Mouse (Mus musculus) 416B (cell line): ENCODE results near the gene Cnn1.

ENCODE experiments used
- DNase-seq: peaks from one replicate; pipeline ENCODE4 v3.0.0; 2011; ENCODE audit warnings: low read depth

The Cnn1 gene

DNA sequence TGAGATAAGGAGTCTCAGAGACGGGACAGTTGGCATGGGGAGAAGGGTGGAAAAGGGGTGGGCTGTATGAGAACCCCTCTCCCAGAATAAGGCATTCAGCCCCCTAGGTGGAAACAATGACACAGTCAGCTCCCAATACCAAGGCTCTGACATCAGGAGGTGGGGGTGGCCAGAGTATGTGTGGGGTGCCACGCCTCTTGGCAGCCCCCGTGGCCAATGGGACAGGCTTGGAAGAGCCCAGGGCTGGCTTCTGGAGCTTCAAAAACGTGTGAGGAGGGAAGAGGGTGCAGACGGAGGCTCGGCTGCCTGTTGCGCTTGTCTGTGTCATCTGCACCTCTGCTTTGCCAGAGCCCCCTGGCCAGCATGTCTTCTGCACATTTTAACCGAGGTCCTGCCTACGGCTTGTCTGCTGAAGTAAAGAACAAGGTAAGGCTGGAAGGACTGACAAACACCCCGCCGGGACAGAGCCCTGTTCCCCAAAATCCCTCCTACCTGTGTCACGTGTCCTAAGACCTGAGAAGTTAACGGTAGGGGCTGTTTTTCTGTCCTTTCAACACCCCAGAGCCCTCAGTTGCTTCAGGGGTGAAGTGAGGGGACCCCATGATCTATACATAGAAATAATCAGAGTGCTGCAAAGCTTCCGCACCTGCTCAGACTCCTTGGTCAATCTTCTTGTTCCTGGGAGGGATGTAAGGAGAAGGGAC is at the start of gene Cnn1:
Gene Cnn1 (plus strand): TSS at position 224 of the 704 bp plus-strand sequence.
- DNase-seq: no peak

DNA sequence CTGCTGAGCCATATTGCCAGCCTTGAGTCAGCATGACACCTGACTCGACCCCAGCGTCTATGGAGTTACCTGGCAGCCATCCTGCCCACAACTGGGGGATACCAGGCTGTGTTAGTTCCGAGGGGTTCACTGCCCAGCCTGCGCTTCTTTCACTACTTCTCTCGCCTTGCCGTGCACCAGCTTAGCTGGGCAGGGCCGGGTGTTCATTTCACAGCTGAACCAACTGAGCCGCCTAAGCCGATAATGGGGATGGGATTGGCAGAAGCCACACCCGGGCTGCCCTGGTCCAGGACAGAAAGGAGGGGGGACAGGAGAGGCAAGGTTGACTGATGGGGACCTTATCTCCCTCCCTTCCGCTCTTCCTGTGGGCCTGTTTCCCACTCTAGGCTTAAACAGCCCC is 49.7 kb upstream of the Cnn1 start:
- no peak for DNase-seq

DNA sequence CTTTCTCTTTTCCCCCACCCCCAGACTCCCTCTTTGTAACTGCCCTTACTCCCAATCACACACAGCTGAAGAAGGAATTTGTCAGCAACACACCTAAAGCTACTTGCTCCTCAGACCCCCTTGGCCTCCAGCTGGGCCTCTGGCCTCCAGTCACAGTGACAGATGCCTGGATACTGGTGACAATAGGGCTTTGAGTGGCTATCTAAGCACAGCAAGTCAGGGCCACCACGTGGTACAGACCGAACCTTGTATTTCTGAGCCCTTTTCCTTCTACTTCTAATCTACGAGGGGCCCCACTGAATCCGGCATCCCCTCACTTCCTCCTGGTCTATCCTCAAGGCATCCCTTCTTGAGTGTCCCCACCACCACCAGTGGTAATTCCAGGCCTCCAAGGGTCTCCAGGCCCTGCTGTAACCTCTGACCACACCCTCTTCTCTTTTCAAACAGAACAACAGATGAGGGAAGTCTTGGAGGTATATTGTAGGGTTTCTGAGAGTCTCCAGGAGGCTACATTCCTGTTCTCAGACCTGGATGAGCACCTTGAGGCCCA is 49.2 kb upstream of the Cnn1 start:
- no peak for DNase-seq

DNA sequence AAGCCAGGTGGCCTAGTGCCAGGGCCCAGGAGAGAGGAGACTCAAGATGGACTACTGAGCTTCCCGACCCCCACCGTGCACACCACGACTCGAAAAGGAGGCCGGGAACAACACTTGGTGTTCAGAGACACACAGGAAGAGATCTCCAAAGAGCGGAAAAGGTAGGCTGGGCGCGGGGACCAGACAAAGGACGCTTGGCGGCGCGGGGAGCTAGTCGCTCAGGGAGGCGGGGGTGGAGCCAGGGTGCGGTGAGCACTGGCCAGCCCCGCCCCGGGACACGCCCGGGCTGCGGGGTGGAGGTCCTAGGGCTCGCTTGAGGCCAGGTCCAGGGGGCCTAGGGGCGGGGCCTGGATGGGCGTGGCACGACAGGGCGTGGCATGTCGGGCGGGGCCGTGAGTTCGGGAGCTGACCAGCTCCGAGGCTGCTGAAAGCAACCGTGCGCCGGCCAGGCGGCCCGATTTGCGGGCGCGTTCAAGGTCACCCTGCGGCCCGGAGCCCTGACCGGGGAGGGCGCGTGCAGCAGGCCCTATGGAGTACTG is 48.6 kb upstream of the Cnn1 start:
- DNase-seq: no peak

DNA sequence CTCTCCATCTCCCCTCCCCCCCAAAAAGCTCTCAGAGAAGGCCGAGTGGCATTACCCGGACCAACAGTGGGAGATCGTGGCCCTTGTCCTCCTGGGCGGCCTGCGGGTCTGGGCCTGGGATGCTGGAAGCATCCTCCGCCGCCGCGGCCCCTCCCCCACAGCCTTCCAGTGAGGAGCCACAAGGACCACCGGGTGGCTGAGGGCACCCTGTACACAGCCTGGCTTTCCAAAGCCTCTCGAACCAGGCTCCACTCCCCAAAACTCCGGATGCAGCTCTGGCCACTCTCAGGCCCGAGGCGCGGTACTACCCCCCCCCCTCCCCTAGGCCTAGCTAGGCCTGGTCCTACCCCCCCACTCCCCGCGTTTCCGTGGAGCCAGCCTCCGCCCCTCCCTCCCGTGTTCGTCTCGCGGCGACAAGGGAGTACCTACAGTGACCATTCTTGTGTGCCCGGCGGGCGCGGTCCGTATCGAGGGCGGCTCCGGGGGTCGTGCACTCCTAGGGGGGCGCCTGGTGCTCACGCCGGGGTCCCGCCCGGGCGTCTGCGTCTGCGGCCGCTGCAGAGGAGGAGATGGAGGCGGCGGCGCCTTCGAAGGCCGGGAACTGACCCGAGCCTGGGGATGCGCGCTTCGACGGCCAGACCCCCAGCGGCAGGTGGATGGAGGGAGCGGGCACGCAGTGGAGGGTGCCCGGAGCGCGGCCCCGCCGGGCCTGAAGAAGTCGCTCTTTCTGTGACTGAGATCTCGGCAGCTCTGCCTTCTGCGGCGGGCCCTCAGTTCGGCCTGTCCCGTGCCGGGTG is 47.7 kb upstream of the Cnn1 start:
- no peak for DNase-seq

DNA sequence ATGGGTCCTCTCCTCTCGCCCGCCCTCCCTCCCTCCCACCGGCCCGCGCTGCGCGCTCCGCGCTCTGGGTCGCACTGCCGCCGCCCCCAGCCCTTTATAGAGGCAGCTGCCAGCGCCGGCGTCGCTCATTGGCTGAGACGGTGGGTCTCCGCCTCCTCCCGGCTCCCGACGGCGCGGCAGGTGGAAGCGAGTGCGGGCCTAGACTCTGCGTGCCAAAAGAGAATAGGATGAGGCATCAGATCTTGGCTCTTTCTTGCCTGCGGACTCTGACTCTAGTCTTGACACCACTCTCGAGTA is 47.1 kb upstream of the Cnn1 start, which contains the start of gene Elavl3:
Gene Elavl3 (minus strand): TSS at position 66 of the 297 bp plus-strand sequence.
- DNase-seq: no peak

DNA sequence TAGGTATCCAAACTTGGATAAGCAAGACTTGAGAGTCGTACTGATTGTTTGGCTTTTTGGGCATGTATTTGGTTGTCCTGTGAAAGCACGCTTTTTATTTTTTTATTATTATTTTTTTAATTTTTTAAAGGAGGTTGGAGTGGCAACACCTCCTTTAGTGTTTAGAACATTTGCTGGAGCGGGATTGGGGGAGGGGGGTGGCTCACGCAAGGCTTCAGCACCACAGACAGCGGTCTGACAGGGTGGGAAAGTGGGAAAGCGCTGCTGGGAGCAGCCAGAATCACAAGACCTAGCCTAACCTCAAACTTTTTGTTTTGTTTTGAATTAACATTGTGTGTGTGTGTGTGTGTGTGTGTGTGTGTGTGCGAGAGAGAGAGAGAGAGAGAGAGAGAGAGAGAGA is 45.4 kb upstream of the Cnn1 start:
- DNase-seq: no peak

DNA sequence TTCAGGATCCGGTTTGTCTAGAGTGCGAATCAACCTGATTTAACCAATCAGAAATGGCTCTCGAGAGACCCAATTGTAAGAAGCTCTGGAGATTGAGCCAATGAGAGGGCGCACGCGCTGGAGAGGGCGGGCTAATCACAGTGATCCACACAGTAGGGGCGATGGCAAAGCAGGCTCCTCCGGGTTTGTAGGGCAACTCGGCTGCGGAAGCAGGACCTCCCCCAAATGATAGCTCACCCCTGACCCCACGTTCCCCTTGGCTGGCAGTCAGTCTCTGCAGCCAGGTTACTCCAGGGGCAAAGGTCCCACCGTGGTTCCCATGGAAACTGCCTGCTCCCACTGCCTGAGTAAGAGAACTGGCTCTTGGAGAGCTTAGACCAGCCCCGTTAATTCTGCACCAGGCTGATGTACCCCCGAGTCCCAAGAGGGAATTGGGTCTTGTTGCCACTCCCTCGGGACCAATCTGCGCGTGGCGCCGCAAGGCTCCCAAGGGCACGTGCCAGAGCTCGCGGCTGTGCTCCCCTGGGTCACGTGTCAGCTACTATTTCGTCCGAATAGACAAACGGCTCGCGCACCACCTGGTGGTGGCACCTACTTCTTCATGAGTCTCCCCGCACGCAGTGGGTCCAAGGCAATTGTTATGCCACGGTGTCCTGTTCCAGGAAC is 44.5 kb upstream of the Cnn1 start:
- DNase-seq: no peak

DNA sequence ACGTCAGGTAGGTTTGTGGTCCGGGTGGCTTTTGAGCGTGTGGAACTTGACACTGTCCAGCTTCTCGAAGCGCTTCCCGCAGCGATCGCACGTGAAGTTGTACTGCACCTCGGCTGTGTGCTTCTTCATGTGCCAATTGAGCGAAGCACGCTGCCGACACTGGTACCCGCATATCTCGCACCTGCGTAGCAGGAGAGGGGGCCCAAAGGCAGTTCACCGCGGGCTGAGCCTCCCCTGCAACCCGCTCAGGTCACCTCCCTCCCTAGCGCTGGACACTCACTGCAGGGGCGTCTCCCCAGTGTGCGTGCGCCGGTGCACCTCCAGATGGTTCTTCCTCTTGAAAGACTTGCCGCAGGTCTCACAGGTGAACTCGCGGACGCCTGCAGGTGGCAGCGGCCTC is 43.3 kb upstream of the Cnn1 start:
- no peak for DNase-seq

DNA sequence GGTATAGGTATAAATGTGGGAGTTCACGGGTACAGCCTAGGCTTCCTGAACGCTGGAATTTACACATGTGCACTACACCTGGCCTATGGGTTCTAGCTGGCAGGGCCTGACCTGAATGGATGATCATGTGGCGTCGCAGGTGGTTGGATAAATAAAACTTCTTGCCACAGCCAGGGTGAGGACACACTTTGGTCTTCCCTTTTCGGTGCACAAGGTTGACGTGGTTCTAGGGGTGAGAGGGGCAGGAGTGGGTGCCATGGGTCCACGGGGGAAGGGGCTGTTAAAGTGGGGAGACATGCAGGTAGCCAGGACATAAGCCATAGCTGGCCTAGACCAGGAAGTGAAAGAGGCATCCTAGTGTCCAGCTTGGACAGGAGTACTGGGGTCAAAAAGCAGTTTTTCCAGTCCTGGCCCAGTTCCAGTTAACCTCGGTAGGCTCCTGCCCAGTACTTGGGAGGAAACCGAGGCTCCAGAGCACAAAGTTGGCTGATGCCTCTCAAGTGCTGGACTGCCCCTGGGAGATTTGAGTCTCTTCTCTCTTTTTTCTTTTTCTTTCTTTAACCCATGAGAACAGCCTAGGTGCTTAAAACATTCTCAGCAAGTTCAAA is 42.6 kb upstream of the Cnn1 start:
- DNase-seq: no peak

DNA sequence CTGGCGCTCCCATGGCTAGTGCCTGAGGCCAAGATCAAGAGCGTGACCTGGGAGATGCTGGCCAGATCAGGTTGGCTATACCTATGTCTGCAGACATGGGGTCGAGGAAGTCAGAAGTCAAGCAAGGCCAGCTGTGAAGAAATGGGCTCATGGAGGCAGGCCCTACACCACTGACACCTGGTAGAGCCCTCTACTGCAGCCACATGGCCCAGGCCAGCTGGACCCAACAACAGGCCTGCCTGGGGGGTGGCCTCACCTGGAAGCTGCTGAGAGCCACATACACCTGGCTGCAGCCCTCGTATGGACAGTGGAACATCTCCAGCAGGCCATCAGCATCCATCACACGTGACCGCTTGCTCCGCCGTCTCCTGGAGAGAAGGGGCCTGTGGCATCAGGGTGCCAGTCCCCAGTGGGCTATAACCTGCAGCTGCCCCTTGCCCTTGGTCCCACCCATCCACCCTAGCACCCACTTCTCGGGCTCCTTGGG is 41.9 kb upstream of the Cnn1 start:
- DNase-seq: no peak

DNA sequence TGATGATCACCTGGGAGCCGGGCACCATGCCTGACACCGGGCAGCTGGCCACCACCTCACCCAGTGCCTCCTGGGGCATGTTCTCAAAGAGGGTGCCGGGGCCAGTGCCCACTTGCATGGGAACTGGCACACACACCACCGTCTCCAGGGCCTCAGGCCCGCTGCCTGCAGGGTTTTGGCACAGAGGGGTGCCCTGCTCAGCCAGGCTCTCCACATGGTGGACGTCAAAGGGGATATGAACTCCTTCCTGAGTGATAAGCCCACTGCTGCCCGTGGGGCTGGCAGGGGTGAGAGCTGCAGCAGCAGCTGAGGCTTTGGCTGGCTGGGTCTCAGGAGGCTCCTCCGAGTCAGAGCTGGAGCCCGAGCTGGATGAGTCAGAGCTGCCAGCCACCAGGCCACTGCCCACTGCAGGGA is 41.0 kb upstream of the Cnn1 start:
- DNase-seq: peak; percentile 22

DNA sequence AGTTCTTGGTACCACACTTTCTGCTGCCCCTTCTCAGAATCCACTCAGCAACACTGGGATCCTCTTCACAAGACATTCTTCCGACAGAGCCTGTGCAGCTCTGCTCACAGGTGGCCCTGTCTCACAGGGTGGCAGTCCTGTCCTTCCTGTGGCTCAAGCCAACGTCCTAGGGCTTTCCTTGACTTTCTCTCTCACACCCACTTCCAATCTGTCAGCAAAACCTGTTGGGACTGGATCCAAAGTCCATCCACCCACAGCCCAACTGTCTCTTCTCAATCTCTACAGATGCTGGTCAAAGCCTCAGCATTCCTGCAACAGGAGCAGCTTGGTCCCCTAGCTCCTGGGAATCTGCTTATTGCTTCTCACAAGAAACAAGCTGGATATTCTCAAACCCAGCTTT is 37.7 kb upstream of the Cnn1 start:
- no peak for DNase-seq

DNA sequence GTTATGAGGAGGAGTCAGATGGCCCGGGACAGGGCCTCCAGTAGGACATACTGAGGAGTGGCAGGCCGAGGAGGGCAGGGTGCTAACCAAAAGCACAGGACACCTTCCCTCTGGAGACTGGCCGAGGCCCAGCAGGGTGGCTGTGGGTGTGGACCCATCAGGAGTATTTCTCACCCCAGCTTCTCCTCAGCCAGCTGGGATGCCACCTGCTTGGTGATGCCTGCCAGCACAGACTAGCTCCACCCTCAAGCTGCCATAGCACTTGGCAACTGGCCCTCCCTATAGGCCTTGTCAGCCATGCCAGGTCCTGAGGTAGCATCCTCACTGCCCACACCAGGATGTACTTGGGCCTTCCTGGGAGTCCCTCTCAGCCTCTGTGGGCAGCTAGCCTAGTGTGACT is 34.7 kb upstream of the Cnn1 start:
- DNase-seq: no peak

DNA sequence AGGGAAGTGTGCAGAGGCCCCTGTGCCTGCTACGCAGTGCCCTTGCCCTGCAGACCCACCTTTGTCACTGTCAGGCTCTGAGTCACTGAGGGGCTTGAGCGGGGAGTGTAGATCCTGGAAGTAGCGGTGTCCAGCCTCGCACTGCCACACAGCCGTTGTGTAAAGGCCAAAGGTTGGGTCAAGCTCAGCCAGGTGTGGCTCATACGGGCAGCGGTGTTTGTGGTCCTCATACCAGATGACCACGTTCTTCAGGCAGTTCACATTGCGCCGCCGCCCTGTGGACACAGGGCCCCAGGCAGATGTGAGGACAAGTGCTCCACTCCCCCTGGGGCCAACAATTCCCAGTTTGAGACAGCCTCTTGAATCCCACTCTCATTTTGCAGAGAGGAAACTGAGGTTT is 33.4 kb upstream of the Cnn1 start:
- DNase-seq: no peak

DNA sequence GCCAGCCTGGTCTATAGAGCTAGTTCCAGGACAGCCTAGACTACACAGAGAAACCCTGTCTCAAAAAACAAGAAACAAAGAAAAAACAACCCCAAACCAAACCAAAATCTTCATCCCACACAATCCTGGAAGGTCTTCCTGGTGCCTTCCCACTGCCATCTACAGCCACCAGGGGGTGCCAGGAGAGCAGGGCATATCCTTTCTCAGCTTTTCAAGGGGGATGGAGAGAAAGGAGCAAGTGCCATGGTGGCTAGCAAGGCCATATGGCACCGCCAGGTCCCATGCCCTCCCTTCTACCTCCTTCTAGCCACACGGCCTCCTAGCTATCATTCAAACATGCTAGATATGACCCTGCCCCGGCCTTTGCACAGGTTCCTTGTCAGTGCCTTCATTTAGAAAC is 32.6 kb upstream of the Cnn1 start:
- peak; percentile 64 for DNase-seq

DNA sequence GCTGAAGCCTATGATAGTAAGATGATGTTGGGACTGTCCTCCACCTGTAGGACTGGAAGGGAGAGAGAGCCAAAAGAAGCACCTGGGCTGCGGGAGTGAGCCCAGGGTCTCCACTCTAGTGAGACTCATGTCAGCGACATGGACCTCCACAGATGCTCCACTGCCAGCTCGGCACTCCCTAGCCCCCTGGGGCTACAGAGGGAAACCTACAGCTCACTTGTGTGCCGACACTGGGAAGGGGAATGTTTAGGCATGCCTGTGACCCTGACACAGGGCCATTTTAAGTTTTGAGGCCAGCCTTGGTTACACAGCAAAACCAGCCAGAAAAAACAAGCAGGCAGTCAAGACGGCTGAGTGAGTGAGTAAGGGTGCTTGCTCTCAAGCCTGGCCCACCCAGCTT is 31.8 kb upstream of the Cnn1 start:
- DNase-seq: no peak

DNA sequence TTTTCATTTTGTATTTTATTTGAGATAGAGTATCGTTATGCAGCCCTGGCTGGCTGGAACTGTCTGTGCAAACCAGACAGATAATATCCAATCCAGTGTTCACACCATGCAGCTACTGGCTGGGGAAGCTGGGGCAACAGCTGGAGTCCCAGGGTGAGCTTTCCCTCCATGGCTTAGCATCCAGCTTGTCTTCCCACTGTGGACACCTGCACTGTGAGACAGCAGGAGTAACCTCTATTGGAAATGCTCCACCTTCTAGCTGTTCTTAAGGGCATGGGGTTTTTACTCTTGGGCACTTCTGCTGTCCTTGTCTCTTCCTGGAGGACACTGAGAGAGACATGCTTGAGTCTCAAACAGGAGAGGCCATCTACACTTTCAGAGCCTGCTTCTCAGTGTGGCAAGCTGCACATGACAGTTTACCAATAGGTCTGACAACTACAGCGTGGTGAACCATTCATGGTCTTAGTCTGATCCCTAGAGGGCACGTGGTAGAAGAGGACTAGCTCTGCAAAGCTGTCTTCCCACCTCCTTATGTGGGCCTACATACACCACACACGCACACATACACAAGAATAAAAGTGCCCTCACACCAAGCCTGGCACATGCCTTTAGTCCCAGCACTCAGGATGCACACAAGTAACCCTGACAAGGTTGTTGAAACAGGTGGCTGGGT is 29.0 kb upstream of the Cnn1 start:
- DNase-seq: peak; percentile 40

DNA sequence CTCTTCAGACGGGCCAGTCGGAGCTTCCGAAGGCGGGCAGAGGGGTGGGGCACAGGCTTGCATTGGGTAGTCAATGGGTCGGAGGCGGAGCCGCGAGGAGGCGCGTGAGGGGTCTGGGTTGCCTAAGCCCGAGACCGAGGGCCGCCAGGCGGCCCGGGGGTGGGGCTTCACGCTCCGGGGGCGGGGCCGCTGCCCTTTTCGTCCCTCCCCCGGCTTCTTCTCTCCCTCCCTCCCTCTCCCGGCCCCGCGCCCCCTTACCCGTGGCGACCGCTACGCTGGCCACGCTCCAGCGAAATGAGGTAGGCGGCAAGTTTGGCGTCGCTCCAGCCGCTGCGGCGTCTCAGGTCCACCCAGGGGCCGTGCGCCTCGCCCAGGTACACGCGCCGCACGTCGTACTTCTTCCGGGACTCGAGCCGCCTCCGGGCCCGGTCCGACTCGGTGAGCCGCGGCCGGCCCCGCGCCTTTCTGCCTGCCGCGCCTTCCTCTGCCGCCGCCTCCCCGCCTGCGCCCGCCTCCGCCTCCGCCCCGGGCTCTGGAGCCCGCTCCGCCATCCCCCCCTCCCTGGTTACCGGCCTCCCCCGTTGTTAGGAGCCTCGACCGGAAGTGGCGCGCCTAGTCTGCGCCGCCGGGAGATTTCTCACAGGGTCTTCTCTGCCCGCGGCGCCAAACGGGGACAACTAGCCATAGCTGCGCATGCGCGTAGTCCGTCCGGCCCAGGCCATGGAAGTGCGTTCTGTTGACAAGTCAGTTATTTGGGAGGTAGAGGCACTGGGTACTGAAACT is 28.0 kb upstream of the Cnn1 start, which contains the start of the genes Gm49318 and Zfp653:
Gene Gm49318 (minus strand): TSS at position 469 of the 783 bp plus-strand sequence.
Gene Zfp653 (minus strand): TSS at position 586 of the 783 bp plus-strand sequence.
- peak; percentile 96 for DNase-seq

DNA sequence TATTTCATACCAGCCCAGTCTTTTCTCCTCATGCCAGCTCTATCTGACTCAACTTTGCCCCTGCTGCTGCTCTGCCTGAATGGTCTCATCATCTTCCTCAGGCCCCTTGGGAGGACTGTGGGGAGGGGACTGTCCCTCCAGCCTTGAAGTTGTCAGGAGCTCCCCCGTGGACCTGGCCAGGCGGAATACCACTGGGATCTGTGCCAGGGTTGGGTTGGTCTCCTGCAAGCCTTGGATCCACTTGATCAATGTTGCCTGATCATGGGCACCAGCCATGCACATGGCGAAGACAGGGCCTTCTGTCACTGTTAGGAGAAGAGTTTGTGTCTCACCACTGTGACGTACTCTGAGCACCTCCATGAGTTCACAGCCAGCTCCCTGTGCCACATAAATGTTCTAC is 26.7 kb upstream of the Cnn1 start:
- DNase-seq: no peak
